Mouse (Mus musculus) thymus, adult 2 months (tissue): ENCODE data around the gene Tdgf1. TPM values are rescaled to one million over a fixed set of nuclear protein-coding genes. Genes with fewer than 3 reads are reported as not detected.

ENCODE experiments used
- DNase-seq: peaks from one replicate; pipeline ENCODE4 v3.0.0; 2021
- H3K27ac ChIP-seq: fragments of 200-500 bp; 2 replicates; pipeline ENCODE4 v1.5.1; 2012; ENCODE audit warnings: low read length, control low read depth; ENCODE audit not compliant: control insufficient read depth, insufficient read depth
- H3K27me3 ChIP-seq: fragments of 200-500 bp; 2 replicates; pipeline ENCODE4 v1.6.1; 2012; ENCODE audit warnings: mild to moderate bottlenecking, low read length, moderate library complexity, mixed read lengths; ENCODE audit not compliant: control insufficient read depth, insufficient read depth
- H3K36me3 ChIP-seq: fragments of 200-500 bp; 2 replicates; pipeline ENCODE4 v1.6.1; 2012; ENCODE audit warnings: mild to moderate bottlenecking, low read length, moderate library complexity; ENCODE audit not compliant: control insufficient read depth, insufficient read depth
- H3K4me1 ChIP-seq: fragments of 200-500 bp; replicated peaks from 2 replicates; pipeline ENCODE4 v1.6.1; 2012; ENCODE audit warnings: low read length; ENCODE audit not compliant: control insufficient read depth, insufficient read depth
- H3K4me3 ChIP-seq: fragments of 200-500 bp; 2 replicates; pipeline ENCODE4 v1.5.1; 2012; ENCODE audit warnings: mild to moderate bottlenecking, low read length, control low read depth, moderate library complexity; ENCODE audit not compliant: control insufficient read depth, insufficient read depth
- CTCF ChIP-seq: fragments of 200-500 bp; IDR thresholded peaks from 2 replicates; pipeline ENCODE4 v1.5.1; 2012; ENCODE audit warnings: mild to moderate bottlenecking, control low read depth, low read length, moderate library complexity, borderline replicate concordance; ENCODE audit not compliant: control insufficient read depth, poor library complexity, insufficient read depth; ENCODE audit errors: extremely low read depth
- POLR2A ChIP-seq: fragments of 200-500 bp; IDR thresholded peaks from 2 replicates; pipeline ENCODE4 v1.6.1; 2012; ENCODE audit warnings: mild to moderate bottlenecking, low read length, control low read depth, moderate library complexity; ENCODE audit not compliant: control insufficient read depth, poor library complexity, insufficient read depth; ENCODE audit errors: extremely low read depth
- WGBS: fragments of 180-500 bp; shearing (Covaris S2); methylation state at CpG from one replicate; pipeline ENCODE4 v1.1.7; 2018; 5-methylcytosine and 5-hydroxymethylcytosine counted together
- polyA plus RNA-seq: library from polyadenylated mRNA; depleted of rRNA; stranded (reverse); fragments of >200 nt; gene quantifications from 2 replicates; pipeline ENCODE4 v1.2.3, GENCODE M21; 2012

Gene Tdgf1
- polyA plus RNA-seq, 1 experiment = 0.47 TPM

- Histone ChIP-seq H3K36me3 (no peaks in the 10 kb centered on the region), H3K4me1 (peaks cover 21% of the 10 kb centered on the region), H3K27me3 (no peaks in the 10 kb centered on the region), H3K27ac (no peak within 1 kb of the TSS), H3K4me3 (no peak within 1 kb of the TSS)
- no peak for TF ChIP-seq CTCF
- no peak for TF ChIP-seq POLR2A
- 88% methylated on average over 11 of the region's 11 CpGs for WGBS
- no peak for DNase-seq
These were observed 5.4 kb upstream of the Tdgf1 start, which contains the start of gene Lrrc2 for GRCm38 (mm10) chr9:110951397-110951796. Lrrc2 (plus strand) TSS chr9:110951545.

GRCm38 (mm10) chr9:110950109-110950508 lies 4.2 kb upstream of the Tdgf1 start:
- no peaks in the 10 kb centered on the region for H3K36me3 ChIP-seq
- H3K4me1 ChIP-seq = peaks cover 26% of the 10 kb centered on the region
- DNase-seq = no peak
- H3K27me3 ChIP-seq = no peaks in the 10 kb centered on the region
- WGBS = 97% methylated on average over 3 of the region's 3 CpGs
- H3K4me3 ChIP-seq = no peak overlapping the region
- H3K27ac ChIP-seq = no peak overlapping the region
- no peak for TF ChIP-seq POLR2A
- TF ChIP-seq CTCF = no peak

- Histone ChIP-seq H3K4me3 (no peak overlapping the region), H3K36me3 (no peaks in the 10 kb centered on the region), H3K27me3 (no peaks in the 10 kb centered on the region), H3K27ac (no peak overlapping the region), H3K4me1 (peaks cover 22% of the 10 kb centered on the region)
- WGBS = 92% methylated on average over 8 of the region's 8 CpGs
- no peak for TF ChIP-seq CTCF
- no peak for DNase-seq
These were observed 2.9 kb upstream of the Tdgf1 start for GRCm38 (mm10) chr9:110948813-110949310.

GRCm38 (mm10) chr9:110947900-110948299 lies 1.9 kb upstream of the Tdgf1 start:
- Histone ChIP-seq H3K27me3 (no peaks in the 10 kb centered on the region), H3K36me3 (no peaks in the 10 kb centered on the region), H3K4me3 (no peak overlapping the region), H3K4me1 (peaks cover 16% of the 10 kb centered on the region), H3K27ac (no peak overlapping the region)
- 97% methylated on average over 6 of the region's 6 CpGs for WGBS
- no peak for DNase-seq
- no peak for TF ChIP-seq POLR2A
- TF ChIP-seq CTCF = no peak

GRCm38 (mm10) chr9:110947261-110947661 lies 1.3 kb upstream of the Tdgf1 start:
- TF ChIP-seq CTCF (no peak), POLR2A (no peak)
- no peaks in the 10 kb centered on the region for H3K27me3 ChIP-seq
- WGBS = 79% methylated on average over 6 of the region's 6 CpGs

GRCm38 (mm10) chr9:110946548-110947044 lies 638 bp upstream of the Tdgf1 start:
- no peaks in the 10 kb centered on the region for H3K27me3 ChIP-seq
- TF ChIP-seq CTCF (no peak), POLR2A (no peak)
- WGBS = 21% methylated on average over 20 of the region's 20 CpGs
- H3K4me3 ChIP-seq = peak overlapping the region; percentile 16; the same call in 1 of the 2 replicates
- H3K27ac ChIP-seq = peak overlapping the region; percentile 55; the same call in 1 of the 2 replicates
- peak; percentile 53 for DNase-seq
- no peaks in the 10 kb centered on the region for H3K36me3 ChIP-seq
- H3K4me1 ChIP-seq = peaks cover 12% of the 10 kb centered on the region

More at GRCm38 (mm10) chr9:110947261-110947661, 1.3 kb upstream of the Tdgf1 start:
- DNase-seq = no peak
- Histone ChIP-seq H3K27ac (no peak overlapping the region), H3K36me3 (no peaks in the 10 kb centered on the region), H3K4me3 (no peak overlapping the region), H3K4me1 (peaks cover 14% of the 10 kb centered on the region)

- Histone ChIP-seq H3K4me1 (peaks cover 13% of the 10 kb centered on the region), H3K27ac (no peak overlapping the region)
- 78% methylated on average over 18 of the region's 18 CpGs for WGBS
These were observed 615 bp downstream of the Tdgf1 start for GRCm38 (mm10) chr9:110945343-110945742.

More at GRCm38 (mm10) chr9:110945343-110945742, 615 bp downstream of the Tdgf1 start:
- no peaks in the 10 kb centered on the region for H3K27me3 ChIP-seq
- TF ChIP-seq POLR2A = no peak
- TF ChIP-seq CTCF = no peak
- no peak overlapping the region for H3K4me3 ChIP-seq
- H3K36me3 ChIP-seq = no peaks in the 10 kb centered on the region
- DNase-seq = no peak
